Mouse (Mus musculus) C2C12 (cell line): Measurements from ENCODE around the gene Calb2.

ENCODE experiments used
- CEBPB ChIP-seq: IDR thresholded peaks from one replicate; pipeline ENCODE4 v1.6.1; 2011; ENCODE audit warnings: low read depth, mild to moderate bottlenecking, control low read depth, moderate library complexity
- CTCF ChIP-seq: IDR thresholded peaks from one replicate; pipeline ENCODE4 v1.5.1; 2011; ENCODE audit not compliant: control insufficient read depth, insufficient read depth, insufficient read length
- FOSL1 ChIP-seq: IDR thresholded peaks from one replicate; pipeline ENCODE4 v1.8.0; 2011; ENCODE audit warnings: mild to moderate bottlenecking, low read length; ENCODE audit not compliant: poor library complexity, insufficient read depth, severe bottlenecking
- MAX ChIP-seq: IDR thresholded peaks from one replicate; pipeline ENCODE4 v1.6.1; 2011; ENCODE audit warnings: mild to moderate bottlenecking, control low read depth
- MYOD1 ChIP-seq: IDR thresholded peaks from one replicate; pipeline ENCODE4 v1.6.1; 2011; ENCODE audit warnings: low read depth; ENCODE audit not compliant: control insufficient read depth, insufficient read length
- MYOG ChIP-seq: IDR thresholded peaks from one replicate; pipeline ENCODE4 v1.6.1; 2011; ENCODE audit not compliant: control insufficient read depth, insufficient read length; ENCODE audit errors: extremely low read depth
- USF1 ChIP-seq: IDR thresholded peaks from one replicate; pipeline ENCODE4 v1.6.1; 2011; ENCODE audit warnings: low read depth, mild to moderate bottlenecking, control low read depth, moderate library complexity

- peak; percentile 33 for TF ChIP-seq CTCF
- no peak for TF ChIP-seq MYOD1
- TF ChIP-seq MAX: no peak
- no peak for TF ChIP-seq CEBPB
- TF ChIP-seq USF1: no peak
- TF ChIP-seq FOSL1: no peak
- TF ChIP-seq MYOG: no peak
These were observed 33.8 kb upstream of the Calb2 start for GRCm38 (mm10) chr8:110201806-110202205.
